Mouse (Mus musculus) myocyte (in vitro differentiated cells): ENCODE data around the gene Wdr12. TPM values are rescaled to one million over a fixed set of nuclear protein-coding genes. Genes with fewer than 3 reads are reported as not detected.

Experiments used
- H3K27me3 ChIP-seq: one replicate; pipeline ENCODE4 v1.6.1; 2011; ENCODE audit not compliant: control insufficient read depth, insufficient read depth, insufficient read length
- H3K36me3 ChIP-seq: one replicate; pipeline ENCODE4 v1.6.1; 2011; ENCODE audit not compliant: control insufficient read depth, insufficient read depth
- H3K4me2 ChIP-seq: one replicate; pipeline ENCODE4 v1.6.1; 2011; ENCODE audit warnings: low read depth, control low read depth
- H3K4me3 ChIP-seq: one replicate; pipeline ENCODE4 v1.5.1; 2011; ENCODE audit warnings: mild to moderate bottlenecking, control low read depth, moderate library complexity
- H3K79me2 ChIP-seq: one replicate; pipeline ENCODE4 v1.6.1; 2011; ENCODE audit not compliant: control insufficient read depth, insufficient read depth
- H3ac ChIP-seq: one replicate; pipeline ENCODE4 v1.6.1; 2011; ENCODE audit not compliant: control insufficient read depth, insufficient read length
- CEBPB ChIP-seq: IDR thresholded peaks from 2 replicates; pipeline ENCODE4 v1.6.1; 2011; ENCODE audit warnings: mild to moderate bottlenecking, moderate library complexity; ENCODE audit not compliant: poor library complexity, insufficient read depth, severe bottlenecking
- E2F4 ChIP-seq: IDR thresholded peaks from one replicate; pipeline ENCODE4 v1.6.1; 2011; ENCODE audit warnings: mild to moderate bottlenecking, control low read depth, moderate library complexity; ENCODE audit not compliant: insufficient read depth
- MAX ChIP-seq: IDR thresholded peaks from one replicate; pipeline ENCODE4 v1.6.1; 2011; ENCODE audit warnings: low read depth, mild to moderate bottlenecking, control low read depth
- MYOD1 ChIP-seq, 3 experiments: IDR thresholded peaks; one replicate each; pipeline ENCODE4 v1.6.1; 2011; ENCODE audit warnings: control low read depth in 2 of 3, low read depth in 2 of 3, mild to moderate bottlenecking in 2 of 3, moderate library complexity in 1 of 3; ENCODE audit not compliant: insufficient read length in 2 of 3, control insufficient read depth in 1 of 3
- MYOG ChIP-seq, 3 experiments: IDR thresholded peaks; one replicate each; pipeline ENCODE4 v1.6.1; 2011; ENCODE audit warnings: control low read depth in 2 of 3, low read depth in 2 of 3, mild to moderate bottlenecking in 2 of 3; ENCODE audit not compliant: insufficient read length in 2 of 3, control insufficient read depth in 1 of 3, insufficient read depth in 1 of 3
- POLR2A ChIP-seq: IDR thresholded peaks from one replicate; pipeline ENCODE4 v1.6.1; 2011; ENCODE audit warnings: low read depth, mild to moderate bottlenecking, control low read depth, moderate library complexity; ENCODE audit not compliant: insufficient read length
- POLR2AphosphoS2 ChIP-seq: IDR thresholded peaks from one replicate; pipeline ENCODE4 v1.6.1; 2011; ENCODE audit warnings: low read depth, control low read depth; ENCODE audit not compliant: insufficient read length
- REST ChIP-seq: IDR thresholded peaks from one replicate; pipeline ENCODE4 v1.6.1; 2011; ENCODE audit warnings: mild to moderate bottlenecking, control low read depth, moderate library complexity; ENCODE audit not compliant: insufficient read depth, insufficient read length
- SRF ChIP-seq: IDR thresholded peaks from one replicate; pipeline ENCODE4 v1.6.1; 2011; ENCODE audit warnings: low read depth; ENCODE audit not compliant: control insufficient read depth, insufficient read length
- TCF12 ChIP-seq: IDR thresholded peaks from one replicate; pipeline ENCODE4 v1.6.1; 2011; ENCODE audit warnings: mild to moderate bottlenecking, control low read depth; ENCODE audit not compliant: poor library complexity, insufficient read depth, severe bottlenecking
- TCF3 ChIP-seq: IDR thresholded peaks from one replicate; pipeline ENCODE4 v1.6.1; 2011; ENCODE audit warnings: low read depth, control low read depth; ENCODE audit not compliant: insufficient read length
- USF1 ChIP-seq: IDR thresholded peaks from one replicate; pipeline ENCODE4 v1.6.1; 2011; ENCODE audit warnings: low read depth, mild to moderate bottlenecking, control low read depth, moderate library complexity
- polyA plus RNA-seq: library from polyadenylated mRNA; unstranded; fragments of >200 nt; fragmentation: generic; extraction: Trizol; gene quantifications from one replicate; pipeline ENCODE4 v1.2.1, GENCODE M21; 2012; ENCODE audit warnings: missing spikeins

Gene Wdr12
- polyA plus RNA-seq, 1 experiment: 17.0 TPM

- Histone ChIP-seq H3K4me2 (peak overlapping the region; percentile 95), H3K79me2 (peaks cover 26% of the 10 kb centered on the region), H3K4me3 (peak overlapping the region; percentile 58), H3K36me3 (no peaks in the 10 kb centered on the region), H3ac (peak overlapping the region; percentile 32), H3K27me3 (no peaks in the 10 kb centered on the region)
- no peak for TF ChIP-seq TCF12
- no peak for TF ChIP-seq POLR2AphosphoS2
- TF ChIP-seq MYOG (IDR thresholded peaks at IDR 0.05; ENCODE audit: control insufficient read depth in 1 of 3, insufficient read depth in 1 of 3, insufficient read length in 2 of 3, low read depth in 2 of 3): no peak
- TF ChIP-seq MAX: no peak
- no peak for TF ChIP-seq TCF3
- TF ChIP-seq USF1: no peak
- no peak for TF ChIP-seq REST
- TF ChIP-seq CEBPB: no peak
Observed at GRCm38 (mm10) chr1:60098839-60099238, 394 bp upstream of the Wdr12 start.

GRCm38 (mm10) chr1:60097277-60098023 lies 995 bp downstream of the Wdr12 start:
- Histone ChIP-seq H3ac (peak overlapping the region; percentile 32), H3K36me3 (peaks cover 6% of the 10 kb centered on the region)
- TF ChIP-seq MYOD1 (IDR thresholded peaks at IDR 0.05; ENCODE audit: control insufficient read depth in 1 of 3, insufficient read length in 2 of 3, low read depth in 2 of 3) (no peak), POLR2A (peak; percentile 60), TCF12 (no peak), REST (no peak), POLR2AphosphoS2 (peak; percentile 54), CEBPB (no peak), USF1 (peak; percentile 59), E2F4 (no peak)

GRCm38 (mm10) chr1:60096572-60097276 lies 1.7 kb downstream of the Wdr12 start:
- peaks cover 13% of the 10 kb centered on the region for H3K36me3 ChIP-seq
- peak overlapping the region; percentile 58 for H3K4me3 ChIP-seq
- H3K27me3 ChIP-seq: no peaks in the 10 kb centered on the region
- TF ChIP-seq MYOG (IDR thresholded peaks at IDR 0.05; ENCODE audit: control insufficient read depth in 1 of 3, insufficient read depth in 1 of 3, insufficient read length in 2 of 3, low read depth in 2 of 3) (no peak), MAX (no peak), E2F4 (no peak), CEBPB (no peak), USF1 (no peak), POLR2AphosphoS2 (no peak), SRF (no peak), POLR2A (no peak), REST (no peak), TCF12 (no peak), TCF3 (no peak), MYOD1 (IDR thresholded peaks at IDR 0.05; ENCODE audit: control insufficient read depth in 1 of 3, insufficient read length in 2 of 3, low read depth in 2 of 3) (no peak)
- peak overlapping the region; percentile 80 for H3K4me2 ChIP-seq
- no peak overlapping the region for H3ac ChIP-seq
- H3K79me2 ChIP-seq: peaks cover 26% of the 10 kb centered on the region

More at GRCm38 (mm10) chr1:60097277-60098023, 995 bp downstream of the Wdr12 start:
- H3K79me2 ChIP-seq: peaks cover 26% of the 10 kb centered on the region
- H3K4me2 ChIP-seq: peak overlapping the region; percentile 80
- no peaks in the 10 kb centered on the region for H3K27me3 ChIP-seq
- peak overlapping the region; percentile 58 for H3K4me3 ChIP-seq

GRCm38 (mm10) chr1:60076411-60076810 lies 22.0 kb downstream of the Wdr12 start:
- H3K4me2 ChIP-seq: no peak overlapping the region
- TF ChIP-seq MAX (no peak), E2F4 (no peak), REST (no peak), POLR2AphosphoS2 (no peak), TCF12 (no peak), POLR2A (no peak), CEBPB (no peak), MYOD1 (IDR thresholded peaks at IDR 0.05; ENCODE audit: control insufficient read depth in 1 of 3, insufficient read length in 2 of 3, low read depth in 2 of 3) (no peak)
- no peak overlapping the region for H3K4me3 ChIP-seq
- H3K79me2 ChIP-seq: no peaks in the 10 kb centered on the region
- H3K36me3 ChIP-seq: peaks cover 51% of the 10 kb centered on the region
- no peak overlapping the region for H3ac ChIP-seq
- H3K27me3 ChIP-seq: no peaks in the 10 kb centered on the region

GRCm38 (mm10) chr1:60075590-60075989 lies 22.9 kb downstream of the Wdr12 start:
- no peak overlapping the region for H3K4me3 ChIP-seq
- H3K4me2 ChIP-seq: no peak overlapping the region
- no peak overlapping the region for H3ac ChIP-seq
- no peaks in the 10 kb centered on the region for H3K79me2 ChIP-seq
- peaks cover 45% of the 10 kb centered on the region for H3K36me3 ChIP-seq
- H3K27me3 ChIP-seq: no peaks in the 10 kb centered on the region
- TF ChIP-seq SRF (no peak), POLR2AphosphoS2 (no peak), REST (no peak)
